Mouse (Mus musculus): ENCODE results near the gene Dmrt2.

DNA sequence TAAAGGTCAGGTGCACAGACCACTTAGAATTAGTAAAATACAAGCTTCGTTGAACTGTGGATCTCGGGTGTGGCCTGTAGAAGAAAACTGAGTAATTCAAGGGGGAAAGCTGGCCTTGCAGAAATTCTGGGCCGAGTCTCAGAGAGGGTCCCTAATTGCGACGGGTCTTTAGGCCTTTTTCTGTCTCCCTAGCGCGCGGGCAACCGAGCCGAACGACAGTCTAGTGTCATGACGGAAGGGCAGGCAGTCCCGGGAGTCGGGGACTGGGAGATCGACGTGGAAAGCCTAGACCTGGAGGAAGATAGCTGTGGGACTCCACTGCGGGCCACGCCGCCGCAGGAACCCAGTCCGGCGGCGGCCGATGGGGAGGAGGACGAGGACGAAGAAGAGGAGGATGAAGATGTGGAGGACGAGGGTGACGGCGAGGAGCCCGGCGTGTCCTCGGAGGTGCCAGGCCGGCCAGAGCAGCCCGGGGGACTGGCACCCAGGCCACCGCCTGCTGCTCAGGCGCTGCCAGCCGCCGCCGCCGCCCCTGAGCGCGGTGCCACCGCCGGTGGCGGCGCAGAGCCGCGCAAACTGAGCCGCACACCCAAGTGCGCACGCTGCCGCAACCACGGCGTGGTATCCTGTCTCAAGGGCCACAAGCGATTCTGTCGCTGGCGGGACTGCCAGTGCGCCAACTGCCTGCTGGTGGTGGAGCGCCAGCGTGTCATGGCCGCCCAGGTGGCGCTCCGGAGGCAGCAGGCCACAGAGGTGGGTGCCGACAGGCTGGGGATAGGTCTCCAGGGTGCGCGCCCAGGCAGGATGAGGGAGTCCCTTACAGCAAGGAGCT is 1.2 kb downstream of the Dmrt2 start:
- TF ChIP-seq CTCF (IDR thresholded peaks at IDR 0.05; ENCODE audit: low read depth) (peak; percentile 30), EP300 (IDR thresholded peaks at IDR 0.05; ENCODE audit: low read depth) (no peak)

Data from liver, postnatal 0 days (tissue).